Mouse (Mus musculus) cerebellum, adult 2 months (tissue): ENCODE results near the gene Ifi209.
"Not testable (repeated sequence)": the region's sequence is repeated elsewhere in the genome, so short reads cannot be mapped to it uniquely, and the experiment has no call there.

Experiments used
- CTCF ChIP-seq: fragments of 200-500 bp; IDR thresholded peaks from 2 replicates; pipeline ENCODE4 v1.5.1; 2011; ENCODE audit warnings: low read depth, mild to moderate bottlenecking, control low read depth, low read length, moderate library complexity, borderline replicate concordance; ENCODE audit not compliant: insufficient read depth
- POLR2A ChIP-seq: fragments of 200-500 bp; IDR thresholded peaks from 2 replicates; pipeline ENCODE4 v1.6.1; 2011; ENCODE audit warnings: low read length, control low read depth, borderline replicate concordance; ENCODE audit not compliant: insufficient read depth

- not testable (repeated sequence) for TF ChIP-seq CTCF, POLR2A
Measured at GRCm38 (mm10) chr1:173678605-173679004, 47.9 kb downstream of the Ifi209 start.
